Mouse (Mus musculus) liver, embryonic 14.5 days (tissue): ENCODE results near the gene Myh14.

Experiments
- CTCF ChIP-seq: IDR thresholded peaks from 2 replicates; pipeline ENCODE4 v1.5.1; 2016; ENCODE audit warnings: antibody characterized with exemption, low read depth, control low read depth
- EP300 ChIP-seq: IDR thresholded peaks from 2 replicates; pipeline ENCODE4 v1.6.1; 2016; ENCODE audit warnings: antibody characterized with exemption, low read depth

- TF ChIP-seq CTCF: no peak
- no peak for TF ChIP-seq EP300
Measured at GRCm38 (mm10) chr7:44664731-44665130, 5.9 kb downstream of the Myh14 start.
